Mouse (Mus musculus): ENCODE data around the gene Akap2. TPM values are rescaled to one million over a fixed set of nuclear protein-coding genes. Genes with fewer than 3 reads are reported as not detected.

Gene Akap2
- polyA plus RNA-seq, 1 experiment from 2014 or later = 9.6 TPM

- TF ChIP-seq CTCF (IDR thresholded peaks at IDR 0.05; ENCODE audit: low read depth) = no peak
- 68% methylated on average over 8 of the region's 8 CpGs for WGBS
Measured at GRCm38 (mm10) chr4:57889773-57890172, 172.3 kb downstream of the Akap2 start.

GRCm38 (mm10) chr4:57892001-57892586 lies 174.6 kb downstream of the Akap2 start:
- ATAC-seq = no peak
- 83% methylated on average over 10 of the region's 10 CpGs for WGBS

More at GRCm38 (mm10) chr4:57889773-57890172, 172.3 kb downstream of the Akap2 start:
- Histone ChIP-seq H3K27ac (ENCODE audit: low read depth, low read length) (no peak overlapping the region), H3K4me2 (replicated peaks; ENCODE audit: low read depth) (no peak overlapping the region), H3K36me3 (ENCODE audit: control insufficient read depth, insufficient read depth) (0 out of 2 replicates have a peak, but pooled peaks cover 5% of the 10 kb centered on the region), H3K9ac (ENCODE audit: low read depth, low read length) (no peak overlapping the region), H3K27me3 (replicated peaks; ENCODE audit: control insufficient read depth, insufficient read depth, low read length) (no peaks in the 10 kb centered on the region), H3K4me3 (ENCODE audit: low read depth, low read length) (no peak overlapping the region), H3K4me1 (replicated peaks; ENCODE audit: control insufficient read depth, insufficient read depth, low read length) (no peaks in the 10 kb centered on the region), H3K9me3 (ENCODE audit: control insufficient read depth) (no peaks in the 10 kb centered on the region)
- ATAC-seq = no peak

GRCm38 (mm10) chr4:57895140-57895539 lies 177.7 kb downstream of the Akap2 start:
- WGBS = 40% methylated on average over 5 of the region's 5 CpGs
- no peaks in the 10 kb centered on the region for H3K9me3 ChIP-seq (ENCODE audit: control insufficient read depth)
- no peaks in the 10 kb centered on the region for H3K27me3 ChIP-seq (replicated peaks; ENCODE audit: control insufficient read depth, insufficient read depth, low read length)
- no peaks in the 10 kb centered on the region for H3K4me1 ChIP-seq (replicated peaks; ENCODE audit: control insufficient read depth, insufficient read depth, low read length)
- no peak overlapping the region for H3K27ac ChIP-seq (ENCODE audit: low read depth, low read length)
- no peak overlapping the region for H3K9ac ChIP-seq (ENCODE audit: low read depth, low read length)
- ATAC-seq = no peak
- H3K36me3 ChIP-seq (ENCODE audit: control insufficient read depth, insufficient read depth) = 0 out of 2 replicates have a peak, but pooled peaks cover 8% of the 10 kb centered on the region
- H3K4me2 ChIP-seq (replicated peaks; ENCODE audit: low read depth) = no peak overlapping the region
- TF ChIP-seq CTCF (IDR thresholded peaks at IDR 0.05; ENCODE audit: low read depth) = no peak
- no peak overlapping the region for H3K4me3 ChIP-seq (ENCODE audit: low read depth, low read length)

More at GRCm38 (mm10) chr4:57892001-57892586, 174.6 kb downstream of the Akap2 start:
- no peak for TF ChIP-seq CTCF (IDR thresholded peaks at IDR 0.05; ENCODE audit: low read depth)
- Histone ChIP-seq H3K36me3 (ENCODE audit: control insufficient read depth, insufficient read depth) (0 out of 2 replicates have a peak, but pooled peaks cover 5% of the 10 kb centered on the region), H3K27me3 (replicated peaks; ENCODE audit: control insufficient read depth, insufficient read depth, low read length) (no peaks in the 10 kb centered on the region), H3K4me3 (ENCODE audit: low read depth, low read length) (no peak overlapping the region), H3K4me2 (replicated peaks; ENCODE audit: low read depth) (no peak overlapping the region), H3K27ac (ENCODE audit: low read depth, low read length) (no peak overlapping the region), H3K4me1 (replicated peaks; ENCODE audit: control insufficient read depth, insufficient read depth, low read length) (no peaks in the 10 kb centered on the region), H3K9ac (ENCODE audit: low read depth, low read length) (no peak overlapping the region), H3K9me3 (ENCODE audit: control insufficient read depth) (no peaks in the 10 kb centered on the region)

- H3K9me3 ChIP-seq (ENCODE audit: control insufficient read depth) = no peaks in the 10 kb centered on the region
- H3K4me2 ChIP-seq (replicated peaks; ENCODE audit: low read depth) = no peak overlapping the region
- no peak overlapping the region for H3K27ac ChIP-seq (ENCODE audit: low read depth, low read length)
- H3K27me3 ChIP-seq (replicated peaks; ENCODE audit: control insufficient read depth, insufficient read depth, low read length) = no peaks in the 10 kb centered on the region
- 58% methylated on average over 6 of the region's 6 CpGs for WGBS
- H3K9ac ChIP-seq (ENCODE audit: low read depth, low read length) = no peak overlapping the region
- no peak overlapping the region for H3K4me3 ChIP-seq (ENCODE audit: low read depth, low read length)
- no peak for ATAC-seq
- no peak for TF ChIP-seq CTCF (IDR thresholded peaks at IDR 0.05; ENCODE audit: low read depth)
- no peaks in the 10 kb centered on the region for H3K4me1 ChIP-seq (replicated peaks; ENCODE audit: control insufficient read depth, insufficient read depth, low read length)
- H3K36me3 ChIP-seq (ENCODE audit: control insufficient read depth, insufficient read depth) = 0 out of 2 replicates have a peak, but pooled peaks cover 8% of the 10 kb centered on the region
Measured at GRCm38 (mm10) chr4:57895902-57896301, 178.4 kb downstream of the Akap2 start.

- no peaks in the 10 kb centered on the region for H3K9me3 ChIP-seq (ENCODE audit: control insufficient read depth)
- no peak for ATAC-seq
- no peak overlapping the region for H3K4me2 ChIP-seq (replicated peaks; ENCODE audit: low read depth)
- no peaks in the 10 kb centered on the region for H3K27me3 ChIP-seq (replicated peaks; ENCODE audit: control insufficient read depth, insufficient read depth, low read length)
- no peak for TF ChIP-seq CTCF (IDR thresholded peaks at IDR 0.05; ENCODE audit: low read depth)
- H3K4me3 ChIP-seq (ENCODE audit: low read depth, low read length) = no peak overlapping the region
- no peaks in the 10 kb centered on the region for H3K4me1 ChIP-seq (replicated peaks; ENCODE audit: control insufficient read depth, insufficient read depth, low read length)
- 0 out of 2 replicates have a peak, but pooled peaks cover 8% of the 10 kb centered on the region for H3K36me3 ChIP-seq (ENCODE audit: control insufficient read depth, insufficient read depth)
- WGBS = 77% methylated on average over 3 of the region's 3 CpGs
- no peak overlapping the region for H3K9ac ChIP-seq (ENCODE audit: low read depth, low read length)
- H3K27ac ChIP-seq (ENCODE audit: low read depth, low read length) = no peak overlapping the region
Measured at GRCm38 (mm10) chr4:57896631-57897030, 179.2 kb downstream of the Akap2 start.

- peak; percentile 89 for TF ChIP-seq CTCF (IDR thresholded peaks at IDR 0.05; ENCODE audit: low read depth)
- no peak overlapping the region for H3K4me3 ChIP-seq (ENCODE audit: low read depth, low read length)
- 0 out of 2 replicates have a peak, but pooled peaks have one; percentile 34 for ATAC-seq
- H3K27me3 ChIP-seq (replicated peaks; ENCODE audit: control insufficient read depth, insufficient read depth, low read length) = no peaks in the 10 kb centered on the region
- no peaks in the 10 kb centered on the region for H3K4me1 ChIP-seq (replicated peaks; ENCODE audit: control insufficient read depth, insufficient read depth, low read length)
- no peak overlapping the region for H3K4me2 ChIP-seq (replicated peaks; ENCODE audit: low read depth)
- no peak overlapping the region for H3K27ac ChIP-seq (ENCODE audit: low read depth, low read length)
- H3K36me3 ChIP-seq (ENCODE audit: control insufficient read depth, insufficient read depth) = 0 out of 2 replicates have a peak, but pooled peaks cover 3% of the 10 kb centered on the region
- no peaks in the 10 kb centered on the region for H3K9me3 ChIP-seq (ENCODE audit: control insufficient read depth)
- WGBS = 4% methylated on average over 4 of the region's 4 CpGs
- H3K9ac ChIP-seq (ENCODE audit: low read depth, low read length) = no peak overlapping the region
Measured at GRCm38 (mm10) chr4:57901210-57901609, 183.8 kb downstream of the Akap2 start.
